Mouse (Mus musculus): ENCODE measurements around the gene Marco.

DNA sequence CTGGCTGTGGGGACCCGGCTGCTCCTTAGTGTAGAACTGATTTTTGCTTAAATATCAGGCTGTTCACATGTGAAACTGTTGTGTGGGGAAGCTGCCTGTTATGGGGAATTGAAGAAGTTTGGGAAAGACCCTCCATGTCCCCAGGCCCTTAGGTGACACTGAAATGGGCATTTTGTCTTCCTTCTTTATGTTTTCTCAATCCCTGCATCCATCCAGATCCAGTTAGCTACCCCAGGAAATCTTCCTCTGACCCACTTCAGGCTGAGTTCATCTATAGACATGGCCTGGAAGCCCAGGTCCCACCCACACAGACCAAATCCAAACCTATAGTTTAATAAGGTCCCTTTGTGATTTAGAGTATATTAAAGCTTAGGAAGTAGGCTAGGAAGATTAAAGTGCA lies at the start of gene Marco:
- TF ChIP-seq POLR2A (IDR thresholded peaks at IDR 0.05; ENCODE audit: insufficient read depth, low read depth, low read length) (no peak), EP300 (IDR thresholded peaks at IDR 0.05; ENCODE audit: insufficient read depth, low read depth, low read length) (no peak), CTCF (IDR thresholded peaks at IDR 0.05) (no peak)

All from heart, adult 2 months (tissue).